Mouse (Mus musculus): ENCODE measurements at regions not wholly inside any gene's neighbourhood (a gene's known extent, or its start where the extent isn't known, plus 50 kb on each side); places are given as distances from the start of the nearest gene placed in this dataset.

GRCm38 (mm10) chr2:167817030-167817429 is 114.8 kb upstream of the Ptpn1 start:
- TF ChIP-seq CTCF (IDR thresholded peaks at IDR 0.05; ENCODE audit: extremely low read depth, insufficient read depth, low read length), result no peak
- TF ChIP-seq POLR2A (IDR thresholded peaks at IDR 0.05; ENCODE audit: extremely low read depth, insufficient read depth, low read length), result no peak
